Mouse (Mus musculus): ENCODE measurements around the gene Pde10a. TPM values are rescaled to one million over a fixed set of nuclear protein-coding genes. Genes with fewer than 3 reads are reported as not detected.

Gene Pde10a
- total and polyA plus RNA-seq, 3 experiments, result 0.04 to 0.41 (median 0.21) TPM

DNA sequence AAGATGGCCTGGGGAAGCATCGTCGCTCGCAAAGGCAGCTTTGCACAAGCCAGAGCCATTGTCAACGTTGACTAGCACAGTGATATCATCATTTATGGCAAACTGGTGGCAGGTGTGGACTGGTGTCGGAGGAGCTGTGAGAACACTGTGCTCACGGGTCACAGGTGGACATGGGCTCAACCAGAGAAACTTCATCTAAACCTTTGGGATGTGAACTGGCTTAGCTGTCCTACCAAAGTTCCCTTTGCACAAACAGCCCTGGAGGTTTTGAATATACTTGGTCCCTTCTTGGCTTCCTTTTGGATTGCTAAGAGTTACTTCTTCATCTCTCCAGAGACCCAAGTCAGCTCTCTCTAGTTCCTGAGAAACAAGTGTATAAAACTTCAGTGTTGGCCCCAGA, 41.7 kb downstream of the Pde10a start, which contains the start of gene Gm17087:
Gene Gm17087, minus strand, starts transcription at position 101 of the 400 bp plus-strand sequence.
- DNase-seq (ENCODE audit: extremely low read depth), result no peak
- peaks cover 0 to 7% of the 10 kb centered on the region in 2 experiments; a peak in 1 of 4 replicates for H3K4me1 ChIP-seq (ENCODE audit: control insufficient read depth in 1 of 2, insufficient read depth in 2 of 2)
- H3K27ac ChIP-seq (ENCODE audit: insufficient read depth, low read depth), result no peak within 1 kb of the TSS
- no peaks in the 10 kb centered on the region for H3K9me3 ChIP-seq (replicated peaks; ENCODE audit: low read length)
- H3K79me2 ChIP-seq (replicated peaks; ENCODE audit: control insufficient read depth, extremely low read depth, insufficient read depth, poor library complexity, severe bottlenecking), result no peaks in the 10 kb centered on the region
- no peak within 1 kb of the TSS for H3K9ac ChIP-seq (ENCODE audit: insufficient read depth, low read depth)
- no peak within 1 kb of the TSS for H3K4me3 ChIP-seq (replicated peaks in 1 of 3; ENCODE audit: low read depth in 2 of 3, low read length in 2 of 3, poor library complexity in 1 of 3)
- in situ Hi-C loops (cut with MboI; ENCODE audit: low pct_ligation_motif_present, low pct_unique_long_range_greater_than_20kb, low sequenced_read_pairs), result no loop called here
- H3K4me2 ChIP-seq (ENCODE audit: insufficient read depth, low read depth, poor library complexity, severe bottlenecking), result no peak within 1 kb of the TSS
- H3K27me3 ChIP-seq (replicated peaks), result peaks cover 2% of the 10 kb centered on the region
- no peaks in the 10 kb centered on the region for H3K36me3 ChIP-seq (replicated peaks in 1 of 2; ENCODE audit: control insufficient read depth in 1 of 2, insufficient read depth in 1 of 2, low read length in 1 of 2)
- TF ChIP-seq JUND (conservative IDR thresholded peaks at IDR 0.05; ENCODE audit: low read depth, low read length) (no peak), NRF1 (IDR thresholded peaks at IDR 0.05; ENCODE audit: low read depth, low read length) (no peak)
- dilution Hi-C loops (cut with MboI; ENCODE audit: extremely low pct_ligation_motif_present, extremely low pct_unique_long_range_greater_than_20kb, low sequenced_read_pairs), result no loop called here

- Histone ChIP-seq H3K9ac (ENCODE audit: insufficient read depth, low read depth) (no peak overlapping the region), H3K27ac (ENCODE audit: insufficient read depth, low read depth) (no peak overlapping the region), H3K9me3 (replicated peaks; ENCODE audit: low read length) (no peaks in the 10 kb centered on the region), H3K79me2 (replicated peaks; ENCODE audit: control insufficient read depth, extremely low read depth, insufficient read depth, poor library complexity, severe bottlenecking) (no peaks in the 10 kb centered on the region), H3K4me1 (ENCODE audit: control insufficient read depth in 1 of 2, insufficient read depth in 2 of 2) (no peaks in the 10 kb centered on the region), H3K4me3 (replicated peaks in 1 of 3; ENCODE audit: low read depth in 2 of 3, low read length in 2 of 3, poor library complexity in 1 of 3) (no peak overlapping the region), H3K36me3 (replicated peaks in 1 of 2; ENCODE audit: control insufficient read depth in 1 of 2, insufficient read depth in 1 of 2, low read length in 1 of 2) (no peaks in the 10 kb centered on the region), H3K27me3 (replicated peaks) (peaks cover 3% of the 10 kb centered on the region), H3K4me2 (ENCODE audit: insufficient read depth, low read depth, poor library complexity, severe bottlenecking) (no peak overlapping the region)
- dilution Hi-C loops (cut with MboI; ENCODE audit: extremely low pct_ligation_motif_present, extremely low pct_unique_long_range_greater_than_20kb, low sequenced_read_pairs) (no loop called here), in situ Hi-C loops (cut with MboI; ENCODE audit: low pct_ligation_motif_present, low pct_unique_long_range_greater_than_20kb, low sequenced_read_pairs) (no loop called here)
- DNase-seq (ENCODE audit: extremely low read depth), result no peak
- TF ChIP-seq TBP (conservative IDR thresholded peaks at IDR 0.05; ENCODE audit: low read depth, low read length), result no peak
- no peak for TF ChIP-seq MEF2A (IDR thresholded peaks at IDR 0.05; ENCODE audit: borderline replicate concordance, low read depth, low read length)
- no peak for TF ChIP-seq BHLHE40 (IDR thresholded peaks at IDR 0.05; ENCODE audit: low read depth, low read length)
- no peak for TF ChIP-seq NRF1 (IDR thresholded peaks at IDR 0.05; ENCODE audit: low read depth, low read length)
- no peak for TF ChIP-seq GABPA (IDR thresholded peaks at IDR 0.05; ENCODE audit: insufficient replicate concordance, low read depth, low read length)
These were observed 48.5 kb downstream of the Pde10a start for GRCm38 (mm10) chr17:8573542-8574260.

DNA sequence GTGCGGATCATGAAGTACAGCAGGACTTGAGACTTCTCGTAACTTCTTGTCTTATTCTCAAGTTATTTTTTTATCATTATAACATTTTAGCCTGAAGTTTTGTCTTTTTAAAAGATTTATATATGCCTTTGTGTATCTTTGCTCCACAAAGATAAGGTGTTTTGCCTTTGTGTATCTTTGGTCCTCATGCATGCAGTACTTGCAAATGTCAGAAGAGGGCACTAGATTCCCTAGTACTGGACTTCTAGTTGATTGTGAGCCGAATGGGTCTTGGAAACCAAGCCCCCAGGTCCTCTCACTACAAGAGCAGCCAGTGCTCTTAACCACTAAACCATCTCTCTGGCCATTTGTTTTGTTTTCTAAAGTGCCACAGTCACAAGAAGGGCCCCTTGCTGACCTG, 55.2 kb downstream of the Pde10a start:
- H3K27me3 ChIP-seq (replicated peaks), result peaks cover 6% of the 10 kb centered on the region
- no peak overlapping the region for H3K4me2 ChIP-seq (ENCODE audit: insufficient read depth, low read depth, poor library complexity, severe bottlenecking)
- H3K36me3 ChIP-seq (replicated peaks in 1 of 2; ENCODE audit: control insufficient read depth in 1 of 2, insufficient read depth in 1 of 2, low read length in 1 of 2), result no peaks in the 10 kb centered on the region
- in situ Hi-C loops (cut with MboI; ENCODE audit: low pct_ligation_motif_present, low pct_unique_long_range_greater_than_20kb, low sequenced_read_pairs) (no loop called here), dilution Hi-C loops (cut with MboI; ENCODE audit: extremely low pct_ligation_motif_present, extremely low pct_unique_long_range_greater_than_20kb, low sequenced_read_pairs) (no loop called here)
- H3K9me3 ChIP-seq (replicated peaks; ENCODE audit: low read length), result no peaks in the 10 kb centered on the region
- H3K79me2 ChIP-seq (replicated peaks; ENCODE audit: control insufficient read depth, extremely low read depth, insufficient read depth, poor library complexity, severe bottlenecking), result no peaks in the 10 kb centered on the region
- H3K27ac ChIP-seq (ENCODE audit: insufficient read depth, low read depth), result no peak overlapping the region
- no peaks in the 10 kb centered on the region for H3K4me1 ChIP-seq (ENCODE audit: control insufficient read depth in 1 of 2, insufficient read depth in 2 of 2)
- peak; percentile 40 for DNase-seq (ENCODE audit: extremely low read depth)
- no peak overlapping the region for H3K9ac ChIP-seq (ENCODE audit: insufficient read depth, low read depth)
- TF ChIP-seq TBP (conservative IDR thresholded peaks at IDR 0.05; ENCODE audit: low read depth, low read length) (no peak), GABPA (IDR thresholded peaks at IDR 0.05; ENCODE audit: insufficient replicate concordance, low read depth, low read length) (no peak), RAD21 (IDR thresholded peaks at IDR 0.05; ENCODE audit: low read depth, low read length) (peak; percentile 40), CTCF (conservative IDR thresholded peaks at IDR 0.05 in 1 of 2, IDR thresholded peaks at IDR 0.05 in 1 of 2; ENCODE audit: low read depth in 2 of 2, low read length in 2 of 2) (peak; percentile 62 to 78), SMC3 (IDR thresholded peaks at IDR 0.05; ENCODE audit: low read depth, low read length) (peak; percentile 32)
- H3K4me3 ChIP-seq (replicated peaks in 1 of 3; ENCODE audit: low read depth in 2 of 3, low read length in 2 of 3, poor library complexity in 1 of 3), result no peak overlapping the region

All from CH12.LX (cell line).